Mouse (Mus musculus) lung, postnatal 0 days (tissue): ENCODE data around the gene Polr1a.

Experiments used
- CTCF ChIP-seq: IDR thresholded peaks from 2 replicates; pipeline ENCODE4 v1.5.1; 2016; ENCODE audit warnings: antibody characterized with exemption, mild to moderate bottlenecking
- EP300 ChIP-seq: IDR thresholded peaks from 2 replicates; pipeline ENCODE4 v1.6.1; 2016; ENCODE audit warnings: antibody characterized with exemption, mild to moderate bottlenecking, control low read depth

- no peak for TF ChIP-seq CTCF
- TF ChIP-seq EP300 = 0 out of 2 replicates have a peak, but pooled peaks have one; percentile 12
These were observed 22.1 kb downstream of the Polr1a start for GRCm38 (mm10) chr6:71930830-71931437.
